Mouse (Mus musculus): ENCODE results near the gene Cep83. TPM values are rescaled to one million over a fixed set of nuclear protein-coding genes. Genes with fewer than 3 reads are reported as not detected.

Cep83 gene
- total and polyA plus RNA-seq, 3 experiments, result 5.3 to 21.2 (median 18.8) TPM

GRCm38 (mm10) chr10:94808275-94808674 lies 119.8 kb downstream of the Cep83 start:
- no peak overlapping the region for H3K9ac ChIP-seq (ENCODE audit: low read depth, low read length)
- TF ChIP-seq EP300 (IDR thresholded peaks at IDR 0.05; ENCODE audit: insufficient read depth, low read depth, low read length) (no peak), POLR2A (IDR thresholded peaks at IDR 0.05; ENCODE audit: insufficient read depth, low read depth, low read length) (no peak), CTCF (IDR thresholded peaks at IDR 0.05) (no peak)
- DNase-seq, result no peak
- no peaks in the 10 kb centered on the region for H3K27me3 ChIP-seq (ENCODE audit: control insufficient read depth, insufficient read depth, low read length)
- H3K27ac ChIP-seq, result no peak overlapping the region
- peaks cover 3% of the 10 kb centered on the region for H3K4me1 ChIP-seq (ENCODE audit: control insufficient read depth, insufficient read depth, low read length)
- H3K36me3 ChIP-seq (ENCODE audit: control insufficient read depth, insufficient read depth, low read length), result no peaks in the 10 kb centered on the region
- H3K4me3 ChIP-seq, result no peak overlapping the region
- intact Hi-C loops (cut with DNase I), result loop anchor here (10.0 kb wide), 1 partner anchor 183 kb away; no protein-coding TSS in a partner anchor
- WGBS, result 89% methylated on average over 6 of the region's 6 CpGs
- no peaks in the 10 kb centered on the region for H3K79me2 ChIP-seq (replicated peaks; ENCODE audit: control insufficient read depth, insufficient read depth, low read length)

- H3K27me3 ChIP-seq (ENCODE audit: control insufficient read depth, insufficient read depth, low read length), result no peaks in the 10 kb centered on the region
- no peak overlapping the region for H3K9ac ChIP-seq (ENCODE audit: low read depth, low read length)
- H3K4me3 ChIP-seq, result no peak overlapping the region
- intact Hi-C loops (cut with DNase I), result loop anchor here (10.0 kb wide), 1 partner anchor 185 kb away; no protein-coding TSS in a partner anchor
- TF ChIP-seq POLR2A (IDR thresholded peaks at IDR 0.05; ENCODE audit: insufficient read depth, low read depth, low read length) (no peak), CTCF (IDR thresholded peaks at IDR 0.05) (no peak), EP300 (IDR thresholded peaks at IDR 0.05; ENCODE audit: insufficient read depth, low read depth, low read length) (no peak)
- no peak overlapping the region for H3K27ac ChIP-seq
- H3K79me2 ChIP-seq (replicated peaks; ENCODE audit: control insufficient read depth, insufficient read depth, low read length), result no peaks in the 10 kb centered on the region
- no peaks in the 10 kb centered on the region for H3K36me3 ChIP-seq (ENCODE audit: control insufficient read depth, insufficient read depth, low read length)
- no peaks in the 10 kb centered on the region for H3K4me1 ChIP-seq (ENCODE audit: control insufficient read depth, insufficient read depth, low read length)
- DNase-seq, result no peak
- 67% methylated on average over 7 of the region's 7 CpGs for WGBS
These were observed 121.6 kb downstream of the Cep83 start for GRCm38 (mm10) chr10:94809946-94810472.

- 80% methylated on average over 17 of the region's 17 CpGs for WGBS
- Histone ChIP-seq H3K36me3 (ENCODE audit: control insufficient read depth, insufficient read depth, low read length) (no peaks in the 10 kb centered on the region), H3K4me1 (ENCODE audit: control insufficient read depth, insufficient read depth, low read length) (no peaks in the 10 kb centered on the region), H3K79me2 (replicated peaks; ENCODE audit: control insufficient read depth, insufficient read depth, low read length) (no peaks in the 10 kb centered on the region), H3K9ac (ENCODE audit: low read depth, low read length) (no peak overlapping the region), H3K4me3 (no peak overlapping the region), H3K27ac (no peak overlapping the region), H3K27me3 (ENCODE audit: control insufficient read depth, insufficient read depth, low read length) (no peaks in the 10 kb centered on the region)
- DNase-seq, result no peak
- TF ChIP-seq EP300 (IDR thresholded peaks at IDR 0.05; ENCODE audit: insufficient read depth, low read depth, low read length) (no peak), CTCF (IDR thresholded peaks at IDR 0.05) (no peak), POLR2A (IDR thresholded peaks at IDR 0.05; ENCODE audit: insufficient read depth, low read depth, low read length) (no peak)
- intact Hi-C loops (cut with DNase I), result no loop called here
These were observed 123.7 kb downstream of the Cep83 start for GRCm38 (mm10) chr10:94811907-94812851.

GRCm38 (mm10) chr10:94818127-94818526 lies 129.7 kb downstream of the Cep83 start:
- intact Hi-C loops (cut with DNase I), result no loop called here

GRCm38 (mm10) chr10:94818781-94819665 lies 130.6 kb downstream of the Cep83 start:
- no peaks in the 10 kb centered on the region for H3K36me3 ChIP-seq (ENCODE audit: control insufficient read depth, insufficient read depth, low read length)
- no peak overlapping the region for H3K27ac ChIP-seq
- H3K27me3 ChIP-seq (ENCODE audit: control insufficient read depth, insufficient read depth, low read length), result no peaks in the 10 kb centered on the region
- 67% methylated on average over 17 of the region's 17 CpGs for WGBS
- no peak for DNase-seq
- H3K4me1 ChIP-seq (ENCODE audit: control insufficient read depth, insufficient read depth, low read length), result no peaks in the 10 kb centered on the region
- intact Hi-C loops (cut with DNase I), result no loop called here
- H3K79me2 ChIP-seq (replicated peaks; ENCODE audit: control insufficient read depth, insufficient read depth, low read length), result no peaks in the 10 kb centered on the region
- no peak overlapping the region for H3K9ac ChIP-seq (ENCODE audit: low read depth, low read length)
- no peak overlapping the region; the same call in 1 of the 2 replicates for H3K4me3 ChIP-seq
- TF ChIP-seq EP300 (IDR thresholded peaks at IDR 0.05; ENCODE audit: insufficient read depth, low read depth, low read length), result no peak
- TF ChIP-seq CTCF (IDR thresholded peaks at IDR 0.05), result no peak
- TF ChIP-seq POLR2A (IDR thresholded peaks at IDR 0.05; ENCODE audit: insufficient read depth, low read depth, low read length), result no peak

More at GRCm38 (mm10) chr10:94818127-94818526, 129.7 kb downstream of the Cep83 start:
- no peaks in the 10 kb centered on the region for H3K36me3 ChIP-seq (ENCODE audit: control insufficient read depth, insufficient read depth, low read length)
- no peak for TF ChIP-seq CTCF (IDR thresholded peaks at IDR 0.05)
- TF ChIP-seq POLR2A (IDR thresholded peaks at IDR 0.05; ENCODE audit: insufficient read depth, low read depth, low read length), result no peak
- TF ChIP-seq EP300 (IDR thresholded peaks at IDR 0.05; ENCODE audit: insufficient read depth, low read depth, low read length), result no peak
- H3K79me2 ChIP-seq (replicated peaks; ENCODE audit: control insufficient read depth, insufficient read depth, low read length), result no peaks in the 10 kb centered on the region
- H3K27me3 ChIP-seq (ENCODE audit: control insufficient read depth, insufficient read depth, low read length), result no peaks in the 10 kb centered on the region
- no peak for DNase-seq
- H3K4me1 ChIP-seq (ENCODE audit: control insufficient read depth, insufficient read depth, low read length), result no peaks in the 10 kb centered on the region
- H3K4me3 ChIP-seq, result no peak overlapping the region
- H3K27ac ChIP-seq, result no peak overlapping the region
- no peak overlapping the region for H3K9ac ChIP-seq (ENCODE audit: low read depth, low read length)
- WGBS, result 89% methylated on average over 3 of the region's 3 CpGs

All from heart, adult 2 months (tissue).